Mouse (Mus musculus) kidney, embryonic 16.5 days (tissue): ENCODE data around the gene Tstd1. TPM values are rescaled to one million over a fixed set of nuclear protein-coding genes. Genes with fewer than 3 reads are reported as not detected.

ENCODE experiments used
- ATAC-seq: fragments of 200-750 bp; cut with Nextera tagmentation; 2 replicates; pipeline ENCODE4 v1.8.0; 2017; ENCODE audit warnings: moderate TSS enrichment; ENCODE audit not compliant: low FRiP score, low TSS enrichment
- H3K27ac ChIP-seq: fragments of 300-500 bp; sonication (generic); 2 replicates; pipeline ENCODE4 v1.5.1; 2014; ENCODE audit warnings: low read length
- H3K27me3 ChIP-seq: fragments of 300-500 bp; sonication (generic); 2 replicates; pipeline ENCODE4 v1.6.1; 2014; ENCODE audit warnings: low read length, control low read depth, mixed read lengths; ENCODE audit not compliant: insufficient read depth
- H3K36me3 ChIP-seq: fragments of 300-500 bp; sonication (generic); 2 replicates; pipeline ENCODE4 v1.6.1; 2014; ENCODE audit warnings: low read length, control low read depth, mixed read lengths; ENCODE audit not compliant: insufficient read depth
- H3K4me1 ChIP-seq: fragments of 300-500 bp; sonication (generic); 2 replicates; pipeline ENCODE4 v1.6.1; 2014; ENCODE audit warnings: low read length, control low read depth, mixed read lengths; ENCODE audit not compliant: insufficient read depth
- H3K4me2 ChIP-seq: fragments of 300-500 bp; sonication (generic); replicated peaks from 2 replicates; pipeline ENCODE4 v1.6.1; 2014; ENCODE audit warnings: low read depth, low read length
- H3K4me3 ChIP-seq: fragments of 300-500 bp; sonication (generic); 2 replicates; pipeline ENCODE4 v1.5.1; 2014; ENCODE audit warnings: mild to moderate bottlenecking, low read length
- H3K9ac ChIP-seq: fragments of 300-500 bp; sonication (generic); replicated peaks from 2 replicates; pipeline ENCODE4 v1.6.1; 2014; ENCODE audit warnings: low read length
- H3K9me3 ChIP-seq: fragments of 300-500 bp; sonication (generic); 2 replicates; pipeline ENCODE4 v1.6.1; 2016; ENCODE audit warnings: low read length, control low read depth
- WGBS: fragments of 180-500 bp; shearing (Covaris S2); extraction: QIAGEN DNeasy Blood & Tissue Kit; methylation state at CpG from one replicate; pipeline ENCODE4 v1.1.7; 2014; 5-methylcytosine and 5-hydroxymethylcytosine counted together
- polyA plus RNA-seq: library from polyadenylated mRNA; unstranded; fragments of >200 nt; fragmentation: Nextera tagmentation; extraction: Ambion mirVana; gene quantifications from 2 replicates; pipeline ENCODE4 v1.2.1, GENCODE M21; 2015

Tstd1 gene
- polyA plus RNA-seq, 1 experiment from 2014 or later: 7.0 TPM

DNA sequence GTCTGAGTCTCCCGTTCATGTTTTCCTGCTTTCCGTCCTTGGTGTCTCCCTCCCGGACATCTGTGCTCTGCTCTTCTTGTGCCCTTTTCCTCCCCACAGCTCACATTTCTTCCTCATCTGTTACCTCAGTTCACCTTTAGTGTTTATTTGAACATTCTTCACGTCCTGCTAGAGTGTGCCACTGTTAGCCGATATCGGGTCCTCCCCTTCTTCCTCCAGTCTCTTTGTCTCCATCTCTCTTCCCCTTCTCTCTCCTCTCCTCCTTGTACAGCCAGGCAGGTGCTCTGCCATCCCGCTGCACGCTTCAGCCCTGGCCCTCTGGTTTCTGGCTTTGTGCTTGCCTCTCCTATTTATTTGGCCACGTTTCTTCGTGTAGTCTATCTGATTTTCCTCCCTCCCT, 29.0 kb downstream of the Tstd1 start:
- Histone ChIP-seq H3K9me3 (peaks cover 9% of the 10 kb centered on the region), H3K36me3 (peaks cover 16% of the 10 kb centered on the region; the same call in 1 of the 2 replicates), H3K4me3 (no peak overlapping the region), H3K4me2 (peak overlapping the region; percentile 39), H3K27ac (peak overlapping the region; percentile 64), H3K27me3 (no peaks in the 10 kb centered on the region), H3K9ac (no peak overlapping the region; the same call in none of the 2 replicates), H3K4me1 (peaks cover 20% of the 10 kb centered on the region)
- WGBS: 15% methylated on average over 10 of the region's 10 CpGs
- peak; percentile 44; the same call in 1 of the 2 replicates for ATAC-seq

GRCm38 (mm10) chr1:171450062-171450461, 31.4 kb downstream of the Tstd1 start:
- Histone ChIP-seq H3K4me1 (peaks cover 19% of the 10 kb centered on the region), H3K9me3 (no peaks in the 10 kb centered on the region; the same call in 1 of the 2 replicates), H3K36me3 (0 out of 2 replicates have a peak, but pooled peaks cover 8% of the 10 kb centered on the region), H3K9ac (no peak overlapping the region), H3K27me3 (no peaks in the 10 kb centered on the region), H3K4me3 (no peak overlapping the region), H3K4me2 (no peak overlapping the region), H3K27ac (no peak overlapping the region)
- no peak for ATAC-seq
- WGBS: 84% methylated on average over 11 of the region's 11 CpGs

- H3K36me3 ChIP-seq: 0 out of 2 replicates have a peak, but pooled peaks cover 3% of the 10 kb centered on the region
- no peak overlapping the region for H3K4me2 ChIP-seq
- WGBS: 86% methylated on average over 10 of the region's 10 CpGs
- no peaks in the 10 kb centered on the region for H3K27me3 ChIP-seq
- H3K4me3 ChIP-seq: no peak overlapping the region
- ATAC-seq: no peak
- H3K27ac ChIP-seq: no peak overlapping the region
- H3K9me3 ChIP-seq: no peaks in the 10 kb centered on the region; the same call in 1 of the 2 replicates
- peaks cover 19% of the 10 kb centered on the region for H3K4me1 ChIP-seq
- no peak overlapping the region for H3K9ac ChIP-seq
These were observed 32.3 kb downstream of the Tstd1 start for GRCm38 (mm10) chr1:171451001-171451400.

- H3K4me3 ChIP-seq: no peak overlapping the region
- no peaks in the 10 kb centered on the region for H3K27me3 ChIP-seq
- H3K9me3 ChIP-seq: no peaks in the 10 kb centered on the region
- H3K36me3 ChIP-seq: no peaks in the 10 kb centered on the region
- H3K9ac ChIP-seq: no peak overlapping the region
- H3K4me2 ChIP-seq: no peak overlapping the region
- WGBS: 65% methylated on average over 5 of the region's 5 CpGs
- no peak overlapping the region for H3K27ac ChIP-seq
- ATAC-seq: no peak
- peaks cover 7% of the 10 kb centered on the region for H3K4me1 ChIP-seq
These were observed 33.9 kb downstream of the Tstd1 start for GRCm38 (mm10) chr1:171452522-171452921.

GRCm38 (mm10) chr1:171452923-171453322, 34.3 kb downstream of the Tstd1 start:
- Histone ChIP-seq H3K4me1 (peaks cover 3% of the 10 kb centered on the region), H3K27ac (no peak overlapping the region), H3K9me3 (no peaks in the 10 kb centered on the region), H3K36me3 (no peaks in the 10 kb centered on the region), H3K4me3 (no peak overlapping the region), H3K4me2 (no peak overlapping the region), H3K9ac (no peak overlapping the region), H3K27me3 (no peaks in the 10 kb centered on the region)
- 71% methylated on average over 5 of the region's 5 CpGs for WGBS
- ATAC-seq: no peak

DNA sequence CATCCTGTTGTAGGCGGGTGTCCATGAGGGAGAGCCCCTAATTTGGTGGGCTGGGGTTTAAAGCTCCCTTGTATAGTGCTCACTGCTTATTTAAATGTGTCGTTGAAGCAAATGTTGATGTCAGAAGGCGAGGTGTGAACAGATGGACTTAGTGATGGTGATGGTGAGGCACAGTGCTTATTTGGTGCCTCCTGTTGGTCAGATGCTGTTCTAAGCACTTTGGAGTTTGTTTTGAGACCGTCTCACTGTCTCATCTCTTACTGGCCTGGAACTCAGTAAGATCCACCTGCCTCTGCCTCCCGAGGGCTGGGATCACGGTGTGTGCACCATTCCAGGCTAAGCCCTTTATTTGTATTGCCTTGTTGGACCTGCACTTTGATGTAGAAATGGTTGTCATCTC, 36.3 kb downstream of the Tstd1 start:
- Histone ChIP-seq H3K9ac (no peak overlapping the region), H3K9me3 (no peaks in the 10 kb centered on the region), H3K36me3 (no peaks in the 10 kb centered on the region), H3K4me2 (no peak overlapping the region), H3K4me1 (peaks cover 4% of the 10 kb centered on the region), H3K27ac (no peak overlapping the region), H3K27me3 (no peaks in the 10 kb centered on the region), H3K4me3 (no peak overlapping the region)
- 73% methylated on average over 6 of the region's 6 CpGs for WGBS
- ATAC-seq: no peak

- Histone ChIP-seq H3K9me3 (no peaks in the 10 kb centered on the region), H3K36me3 (peaks cover 21% of the 10 kb centered on the region), H3K4me2 (no peak overlapping the region), H3K4me1 (peaks cover 8% of the 10 kb centered on the region), H3K27ac (no peak overlapping the region), H3K9ac (no peak overlapping the region), H3K4me3 (no peak overlapping the region), H3K27me3 (no peaks in the 10 kb centered on the region)
- 97% methylated on average over 1 of the region's 1 CpGs for WGBS
- ATAC-seq: no peak
These were observed 38.9 kb downstream of the Tstd1 start for GRCm38 (mm10) chr1:171457568-171457967.

GRCm38 (mm10) chr1:171459791-171460190, 41.1 kb downstream of the Tstd1 start:
- Histone ChIP-seq H3K4me2 (no peak overlapping the region), H3K4me1 (peaks cover 8% of the 10 kb centered on the region), H3K27ac (no peak overlapping the region), H3K9me3 (no peaks in the 10 kb centered on the region), H3K27me3 (no peaks in the 10 kb centered on the region), H3K9ac (no peak overlapping the region), H3K36me3 (peaks cover 38% of the 10 kb centered on the region), H3K4me3 (no peak overlapping the region)
- ATAC-seq: no peak
- WGBS: 18% methylated on average over 5 of the region's 5 CpGs

DNA sequence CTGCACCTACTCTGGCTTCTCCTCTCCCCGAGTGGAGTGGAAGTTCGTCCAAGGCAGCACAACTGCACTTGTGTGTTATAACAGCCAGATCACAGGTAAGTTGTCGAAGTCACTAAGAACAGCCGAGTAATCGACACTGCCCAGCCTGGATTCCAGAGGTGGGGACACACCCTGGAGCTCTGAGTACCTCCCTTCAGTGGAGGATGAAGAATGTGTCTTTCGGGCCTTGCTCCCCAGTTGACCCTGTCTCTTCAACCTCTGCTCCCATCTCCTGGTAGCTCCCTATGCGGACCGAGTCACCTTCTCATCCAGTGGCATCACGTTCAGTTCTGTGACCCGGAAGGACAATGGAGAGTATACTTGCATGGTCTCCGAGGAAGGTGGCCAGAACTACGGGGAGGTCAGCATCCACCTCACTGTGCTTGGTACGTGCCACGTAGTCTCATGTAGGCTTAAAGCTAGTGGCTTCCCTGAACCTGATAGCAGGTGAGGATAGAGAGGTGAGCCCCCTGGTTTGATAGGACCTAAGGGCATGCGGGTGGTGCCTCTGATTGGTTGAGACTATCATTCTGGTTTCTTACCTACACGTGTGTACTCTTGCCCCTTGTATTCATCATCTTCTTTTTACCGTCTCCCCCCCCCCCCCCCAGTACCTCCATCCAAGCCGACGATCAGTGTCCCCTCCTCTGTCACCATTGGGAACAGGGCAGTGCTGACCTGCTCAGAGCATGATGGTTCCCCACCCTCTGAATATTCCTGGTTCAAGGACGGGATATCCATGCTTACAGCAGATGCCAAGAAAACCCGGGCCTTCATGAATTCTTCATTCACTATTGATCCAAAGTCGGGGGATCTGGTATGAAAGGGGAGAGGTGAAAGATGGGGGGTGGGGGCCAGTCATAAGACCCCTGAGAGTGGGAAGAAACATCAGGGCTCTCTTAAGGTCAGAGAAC, 42.2 kb downstream of the Tstd1 start:
- Histone ChIP-seq H3K27ac (no peak overlapping the region), H3K9ac (no peak overlapping the region), H3K4me3 (no peak overlapping the region), H3K4me1 (peaks cover 8% of the 10 kb centered on the region), H3K4me2 (no peak overlapping the region), H3K27me3 (no peaks in the 10 kb centered on the region), H3K36me3 (peaks cover 42% of the 10 kb centered on the region), H3K9me3 (no peaks in the 10 kb centered on the region)
- ATAC-seq: 0 out of 2 replicates have a peak, but pooled peaks have one; percentile 60
- 92% methylated on average over 21 of the region's 22 CpGs for WGBS

DNA sequence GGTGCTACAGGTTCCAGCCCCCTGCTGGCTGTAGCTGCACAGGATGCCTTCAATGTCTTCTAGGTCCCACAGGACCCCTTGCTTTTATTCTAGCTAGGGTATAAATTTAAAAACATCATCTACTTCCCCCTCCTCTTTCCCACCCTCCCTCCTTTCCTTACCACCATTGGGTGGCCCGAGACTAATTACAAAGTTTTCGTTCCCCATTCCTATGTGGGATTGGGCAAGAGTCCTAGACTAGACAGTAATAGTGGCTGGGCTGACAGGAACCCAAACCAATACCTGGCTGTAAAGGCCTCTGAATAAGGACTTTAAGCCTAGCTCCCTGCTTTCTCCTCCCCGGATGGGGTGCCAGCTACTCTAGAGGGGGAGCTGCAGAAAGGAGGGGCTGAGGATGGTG, 44.5 kb downstream of the Tstd1 start:
- no peak for ATAC-seq
- no peak overlapping the region for H3K4me3 ChIP-seq
- peaks cover 42% of the 10 kb centered on the region for H3K36me3 ChIP-seq
- H3K4me2 ChIP-seq: no peak overlapping the region
- 96% methylated on average over 3 of the region's 3 CpGs for WGBS
- H3K4me1 ChIP-seq: peaks cover 8% of the 10 kb centered on the region
- H3K27ac ChIP-seq: no peak overlapping the region
- H3K27me3 ChIP-seq: no peaks in the 10 kb centered on the region
- no peaks in the 10 kb centered on the region for H3K9me3 ChIP-seq
- no peak overlapping the region for H3K9ac ChIP-seq
